Mouse (Mus musculus): ENCODE results near the gene 2410004B18Rik. TPM values are rescaled to one million over a fixed set of nuclear protein-coding genes. Genes with fewer than 3 reads are reported as not detected.

The 2410004B18Rik gene
- polyA plus RNA-seq, 1 experiment: 18.7 TPM

- peaks cover 3% of the 10 kb centered on the region for H3K36me3 ChIP-seq (ENCODE audit: control insufficient read depth, insufficient read depth)
- H3K4me3 ChIP-seq: peak overlapping the region; percentile 85
- TF ChIP-seq REST (IDR thresholded peaks at IDR 0.05; ENCODE audit: insufficient read depth, insufficient read length): no peak
- TF ChIP-seq POLR2A (IDR thresholded peaks at IDR 0.05; ENCODE audit: insufficient read length, low read depth): peak; percentile 73
- no peak for TF ChIP-seq TCF3 (IDR thresholded peaks at IDR 0.05; ENCODE audit: insufficient read length, low read depth)
- TF ChIP-seq SRF (IDR thresholded peaks at IDR 0.05; ENCODE audit: control insufficient read depth, insufficient read length, low read depth): peak; percentile 67
- no peak for TF ChIP-seq MAX (IDR thresholded peaks at IDR 0.05; ENCODE audit: low read depth)
- TF ChIP-seq MYOD1 (IDR thresholded peaks at IDR 0.05; ENCODE audit: control insufficient read depth in 1 of 3, insufficient read length in 2 of 3, low read depth in 2 of 3): no peak
- TF ChIP-seq POLR2AphosphoS2 (IDR thresholded peaks at IDR 0.05; ENCODE audit: insufficient read length, low read depth): peak; percentile 81
- TF ChIP-seq CEBPB (IDR thresholded peaks at IDR 0.05; ENCODE audit: insufficient read depth, poor library complexity, severe bottlenecking): 0 out of 2 replicates have a peak, but pooled peaks have one; percentile 28
- no peak for TF ChIP-seq USF1 (IDR thresholded peaks at IDR 0.05; ENCODE audit: low read depth)
- no peak for TF ChIP-seq E2F4 (IDR thresholded peaks at IDR 0.05; ENCODE audit: insufficient read depth)
- H3ac ChIP-seq (ENCODE audit: control insufficient read depth, insufficient read length): peak overlapping the region; percentile 75
- peak overlapping the region; percentile 96 for H3K4me2 ChIP-seq (ENCODE audit: low read depth)
- no peaks in the 10 kb centered on the region for H3K27me3 ChIP-seq (ENCODE audit: control insufficient read depth, insufficient read depth, insufficient read length)
- H3K79me2 ChIP-seq (ENCODE audit: control insufficient read depth, insufficient read depth): peaks cover 46% of the 10 kb centered on the region
Observed at GRCm38 (mm10) chr3:145923874-145924577, 13.8 kb upstream of the 2410004B18Rik start.

GRCm38 (mm10) chr3:145924649-145925337, 13.0 kb upstream of the 2410004B18Rik start:
- Histone ChIP-seq H3K36me3 (ENCODE audit: control insufficient read depth, insufficient read depth) (peaks cover 3% of the 10 kb centered on the region), H3K4me2 (ENCODE audit: low read depth) (peak overlapping the region; percentile 99), H3K4me3 (peak overlapping the region; percentile 85), H3K79me2 (ENCODE audit: control insufficient read depth, insufficient read depth) (peaks cover 52% of the 10 kb centered on the region), H3K27me3 (ENCODE audit: control insufficient read depth, insufficient read depth, insufficient read length) (no peaks in the 10 kb centered on the region), H3ac (ENCODE audit: control insufficient read depth, insufficient read length) (peak overlapping the region; percentile 75)
- TF ChIP-seq MYOG (IDR thresholded peaks at IDR 0.05; ENCODE audit: control insufficient read depth in 1 of 3, insufficient read depth in 1 of 3, insufficient read length in 2 of 3, low read depth in 2 of 3): no peak
- no peak for TF ChIP-seq MYOD1 (IDR thresholded peaks at IDR 0.05; ENCODE audit: control insufficient read depth in 1 of 3, insufficient read length in 2 of 3, low read depth in 2 of 3)
- TF ChIP-seq REST (IDR thresholded peaks at IDR 0.05; ENCODE audit: insufficient read depth, insufficient read length): no peak
- no peak for TF ChIP-seq POLR2A (IDR thresholded peaks at IDR 0.05; ENCODE audit: insufficient read length, low read depth)
- TF ChIP-seq CEBPB (IDR thresholded peaks at IDR 0.05; ENCODE audit: insufficient read depth, poor library complexity, severe bottlenecking): no peak
- TF ChIP-seq MAX (IDR thresholded peaks at IDR 0.05; ENCODE audit: low read depth): no peak
- TF ChIP-seq TCF3 (IDR thresholded peaks at IDR 0.05; ENCODE audit: insufficient read length, low read depth): no peak
- TF ChIP-seq TCF12 (IDR thresholded peaks at IDR 0.05; ENCODE audit: insufficient read depth, poor library complexity, severe bottlenecking): no peak

- no peaks in the 10 kb centered on the region for H3K27me3 ChIP-seq (ENCODE audit: control insufficient read depth, insufficient read depth, insufficient read length)
- H3K4me3 ChIP-seq: peak overlapping the region; percentile 85
- H3K79me2 ChIP-seq (ENCODE audit: control insufficient read depth, insufficient read depth): peaks cover 52% of the 10 kb centered on the region
- TF ChIP-seq MYOG (IDR thresholded peaks at IDR 0.05; ENCODE audit: control insufficient read depth in 1 of 3, insufficient read depth in 1 of 3, insufficient read length in 2 of 3, low read depth in 2 of 3) (no peak), MAX (IDR thresholded peaks at IDR 0.05; ENCODE audit: low read depth) (no peak), SRF (IDR thresholded peaks at IDR 0.05; ENCODE audit: control insufficient read depth, insufficient read length, low read depth) (no peak)
- H3K4me2 ChIP-seq (ENCODE audit: low read depth): peak overlapping the region; percentile 99
- H3K36me3 ChIP-seq (ENCODE audit: control insufficient read depth, insufficient read depth): peaks cover 8% of the 10 kb centered on the region
- no peak overlapping the region for H3ac ChIP-seq (ENCODE audit: control insufficient read depth, insufficient read length)
Observed at GRCm38 (mm10) chr3:145925506-145925905, 12.3 kb upstream of the 2410004B18Rik start.

- TF ChIP-seq SRF (IDR thresholded peaks at IDR 0.05; ENCODE audit: control insufficient read depth, insufficient read length, low read depth) (no peak), TCF3 (IDR thresholded peaks at IDR 0.05; ENCODE audit: insufficient read length, low read depth) (no peak), MYOD1 (IDR thresholded peaks at IDR 0.05; ENCODE audit: control insufficient read depth in 1 of 3, insufficient read length in 2 of 3, low read depth in 2 of 3) (no peak), MAX (IDR thresholded peaks at IDR 0.05; ENCODE audit: low read depth) (no peak), E2F4 (IDR thresholded peaks at IDR 0.05; ENCODE audit: insufficient read depth) (no peak), TCF12 (IDR thresholded peaks at IDR 0.05; ENCODE audit: insufficient read depth, poor library complexity, severe bottlenecking) (no peak), USF1 (IDR thresholded peaks at IDR 0.05; ENCODE audit: low read depth) (no peak), POLR2AphosphoS2 (IDR thresholded peaks at IDR 0.05; ENCODE audit: insufficient read length, low read depth) (no peak), CEBPB (IDR thresholded peaks at IDR 0.05; ENCODE audit: insufficient read depth, poor library complexity, severe bottlenecking) (no peak)
- H3ac ChIP-seq (ENCODE audit: control insufficient read depth, insufficient read length): no peak overlapping the region
- peaks cover 49% of the 10 kb centered on the region for H3K79me2 ChIP-seq (ENCODE audit: control insufficient read depth, insufficient read depth)
- no peak overlapping the region for H3K4me2 ChIP-seq (ENCODE audit: low read depth)
- H3K27me3 ChIP-seq (ENCODE audit: control insufficient read depth, insufficient read depth, insufficient read length): no peaks in the 10 kb centered on the region
- peaks cover 39% of the 10 kb centered on the region for H3K36me3 ChIP-seq (ENCODE audit: control insufficient read depth, insufficient read depth)
- H3K4me3 ChIP-seq: no peak overlapping the region
Observed at GRCm38 (mm10) chr3:145929525-145930400, 8.1 kb upstream of the 2410004B18Rik start.

Data from myocyte (in vitro differentiated cells).